Mouse (Mus musculus) cortical plate, adult 2 months (tissue): ENCODE measurements around the gene Ranbp17. TPM values are rescaled to one million over a fixed set of nuclear protein-coding genes. Genes with fewer than 3 reads are reported as not detected.

Experiments
- H3K27ac ChIP-seq: fragments of 200-500 bp; 2 replicates; pipeline ENCODE4 v1.5.1; 2012; ENCODE audit warnings: low read length, control low read depth, inconsistent platforms; ENCODE audit not compliant: insufficient read depth
- H3K4me1 ChIP-seq: fragments of 200-500 bp; 2 replicates; pipeline ENCODE4 v1.6.1; 2011; ENCODE audit warnings: low read length; ENCODE audit not compliant: control insufficient read depth, insufficient read depth
- H3K4me3 ChIP-seq: fragments of 200-500 bp; 2 replicates; pipeline ENCODE4 v1.5.1; 2011; ENCODE audit warnings: mild to moderate bottlenecking, low read length, control low read depth; ENCODE audit not compliant: insufficient read depth
- CTCF ChIP-seq: fragments of 200-500 bp; IDR thresholded peaks from 2 replicates; pipeline ENCODE4 v1.5.1; 2011; ENCODE audit warnings: mild to moderate bottlenecking, control low read depth, low read length; ENCODE audit not compliant: insufficient read depth; ENCODE audit errors: extremely low read depth
- POLR2A ChIP-seq: fragments of 200-500 bp; IDR thresholded peaks from 2 replicates; pipeline ENCODE4 v1.6.1; 2011; ENCODE audit warnings: mild to moderate bottlenecking, low read length, control low read depth; ENCODE audit not compliant: insufficient read depth; ENCODE audit errors: extremely low read depth
- polyA plus RNA-seq: library from polyadenylated mRNA; depleted of rRNA; stranded (reverse); fragments of >200 nt; gene quantifications from 2 replicates; pipeline ENCODE4 v1.2.3, GENCODE M21; 2012

Ranbp17 gene
- polyA plus RNA-seq, 1 experiment: 3.4 TPM

- Histone ChIP-seq H3K4me1 (peaks cover 3% of the 10 kb centered on the region; the same call in 1 of the 2 replicates), H3K27ac (no peak overlapping the region), H3K4me3 (no peak overlapping the region)
- no peak for TF ChIP-seq POLR2A
Measured at GRCm38 (mm10) chr11:33220763-33221162, 292.8 kb downstream of the Ranbp17 start.

GRCm38 (mm10) chr11:33217384-33218079, 296.0 kb downstream of the Ranbp17 start:
- H3K4me3 ChIP-seq: no peak overlapping the region
- TF ChIP-seq CTCF (no peak), POLR2A (no peak)
- H3K4me1 ChIP-seq: peaks cover 3% of the 10 kb centered on the region; the same call in 1 of the 2 replicates
- no peak overlapping the region for H3K27ac ChIP-seq

- no peak overlapping the region for H3K4me3 ChIP-seq
- no peaks in the 10 kb centered on the region for H3K4me1 ChIP-seq
- no peak overlapping the region for H3K27ac ChIP-seq
- TF ChIP-seq CTCF (no peak), POLR2A (no peak)
Measured at GRCm38 (mm10) chr11:33207411-33207810, 306.1 kb downstream of the Ranbp17 start.

GRCm38 (mm10) chr11:33204966-33205365, 308.6 kb downstream of the Ranbp17 start:
- no peaks in the 10 kb centered on the region for H3K4me1 ChIP-seq
- no peak for TF ChIP-seq CTCF
- TF ChIP-seq POLR2A: no peak
- no peak overlapping the region for H3K4me3 ChIP-seq
- no peak overlapping the region for H3K27ac ChIP-seq

GRCm38 (mm10) chr11:33204329-33204705, 309.2 kb downstream of the Ranbp17 start:
- H3K4me1 ChIP-seq: no peaks in the 10 kb centered on the region
- no peak overlapping the region for H3K27ac ChIP-seq
- H3K4me3 ChIP-seq: no peak overlapping the region
- no peak for TF ChIP-seq POLR2A
- no peak for TF ChIP-seq CTCF

GRCm38 (mm10) chr11:33203383-33204328, 309.9 kb downstream of the Ranbp17 start, which contains the start of gene Tlx3:
Tlx3 (minus strand) TSS chr11:33203589.
- H3K27ac ChIP-seq: no peak within 1 kb of the TSS

GRCm38 (mm10) chr11:33202972-33203371, 310.6 kb downstream of the Ranbp17 start:
- H3K4me3 ChIP-seq: no peak overlapping the region
- H3K27ac ChIP-seq: no peak overlapping the region
- no peak for TF ChIP-seq POLR2A
- no peak for TF ChIP-seq CTCF
- H3K4me1 ChIP-seq: no peaks in the 10 kb centered on the region

More at GRCm38 (mm10) chr11:33203383-33204328, 309.9 kb downstream of the Ranbp17 start, which contains the start of gene Tlx3:
- TF ChIP-seq POLR2A (no peak), CTCF (no peak)
- no peaks in the 10 kb centered on the region for H3K4me1 ChIP-seq
- H3K4me3 ChIP-seq: no peak within 1 kb of the TSS

- no peak for TF ChIP-seq CTCF
- no peak for TF ChIP-seq POLR2A
- no peaks in the 10 kb centered on the region for H3K4me1 ChIP-seq
- no peak overlapping the region for H3K27ac ChIP-seq
- no peak overlapping the region for H3K4me3 ChIP-seq
Measured at GRCm38 (mm10) chr11:33202296-33202695, 311.2 kb downstream of the Ranbp17 start.

GRCm38 (mm10) chr11:33201626-33202010, 311.9 kb downstream of the Ranbp17 start:
- TF ChIP-seq POLR2A (no peak), CTCF (no peak)
- no peaks in the 10 kb centered on the region for H3K4me1 ChIP-seq
- no peak overlapping the region for H3K4me3 ChIP-seq
- H3K27ac ChIP-seq: no peak overlapping the region
